Mouse (Mus musculus) urinary bladder, postnatal 36 days (tissue): Measurements from ENCODE around the gene Vamp4.

Source experiments
- DNase-seq, 2 experiments: peaks; one replicate each; pipeline ENCODE4 v3.0.0; 2022; ENCODE audit warnings: low spot score in 2 of 2, mixed read lengths in 1 of 2

Vamp4 gene

GRCm38 (mm10) chr1:162570260-162570748, at the start of gene Vamp4:
Gene Vamp4 (plus strand): TSS chr1:162570515.
- peak; percentile 86 to 90 for DNase-seq

GRCm38 (mm10) chr1:162529651-162530050, 40.7 kb upstream of the Vamp4 start:
- no peak for DNase-seq

GRCm38 (mm10) chr1:162530666-162531065, 39.6 kb upstream of the Vamp4 start:
- no peak for DNase-seq

- DNase-seq = no peak
These were observed 38.7 kb upstream of the Vamp4 start for GRCm38 (mm10) chr1:162531584-162531983.

GRCm38 (mm10) chr1:162532330-162532729, 38.0 kb upstream of the Vamp4 start:
- no peak for DNase-seq

GRCm38 (mm10) chr1:162533766-162534560, 36.4 kb upstream of the Vamp4 start:
- DNase-seq = no peak

GRCm38 (mm10) chr1:162543231-162543630, 27.1 kb upstream of the Vamp4 start:
- no peak for DNase-seq

- DNase-seq = no peak
These were observed 22.7 kb upstream of the Vamp4 start for GRCm38 (mm10) chr1:162547607-162548006.

- peak; percentile 78 to 88 for DNase-seq
These were observed 22.0 kb upstream of the Vamp4 start, which contains the start of gene Mettl13 for GRCm38 (mm10) chr1:162548016-162548916. Gene Mettl13 (minus strand): TSS chr1:162548551.

GRCm38 (mm10) chr1:162548917-162549613, 21.2 kb upstream of the Vamp4 start:
- DNase-seq = no peak

- DNase-seq = no peak
These were observed 20.6 kb upstream of the Vamp4 start for GRCm38 (mm10) chr1:162549615-162550283.

GRCm38 (mm10) chr1:162552956-162553355, 17.4 kb upstream of the Vamp4 start:
- DNase-seq = no peak

- no peak for DNase-seq
These were observed 16.1 kb upstream of the Vamp4 start for GRCm38 (mm10) chr1:162554193-162554592.

- DNase-seq = no peak
These were observed 7.1 kb upstream of the Vamp4 start for GRCm38 (mm10) chr1:162563236-162563635.

GRCm38 (mm10) chr1:162564992-162565391, 5.3 kb upstream of the Vamp4 start:
- DNase-seq = no peak

- no peak for DNase-seq
These were observed 3.0 kb upstream of the Vamp4 start for GRCm38 (mm10) chr1:162567351-162567750.

- DNase-seq = peak; percentile 17 to 23
These were observed 751 bp downstream of the Vamp4 start for GRCm38 (mm10) chr1:162570931-162571601.

GRCm38 (mm10) chr1:162575098-162575497, 4.8 kb downstream of the Vamp4 start:
- no peak for DNase-seq

GRCm38 (mm10) chr1:162582884-162583283, 12.6 kb downstream of the Vamp4 start:
- no peak for DNase-seq

GRCm38 (mm10) chr1:162586282-162586681, 16.0 kb downstream of the Vamp4 start:
- no peak for DNase-seq

- DNase-seq = no peak
These were observed 18.3 kb downstream of the Vamp4 start for GRCm38 (mm10) chr1:162588606-162589005.
